In the genomic region with DNA sequence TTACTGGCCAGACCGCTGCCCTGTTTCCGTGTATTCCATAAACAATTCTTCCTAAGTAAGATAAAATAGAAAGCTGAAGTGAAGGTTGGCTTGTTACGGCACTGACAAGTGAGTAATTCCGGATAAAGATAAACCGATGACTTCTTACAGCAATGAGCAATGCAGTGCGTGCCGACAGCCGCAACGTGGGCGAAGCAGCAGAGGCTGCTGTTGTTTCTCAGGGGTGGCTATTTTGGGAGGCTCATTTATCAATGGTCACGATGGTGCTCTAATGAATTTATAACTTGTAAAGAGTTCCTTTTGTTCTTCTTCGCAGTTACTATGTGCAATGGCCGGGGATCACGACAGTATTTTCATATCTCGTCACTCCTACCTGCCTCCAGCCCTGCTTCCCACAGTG, we compare ENCODE assay signal across 19 mouse cellular contexts. TPM values are rescaled to one million over a fixed set of nuclear protein-coding genes. Genes with fewer than 3 reads are reported as not detected.
DNase-seq lines count a peak whose midpoint lies in the region; ATAC-seq lines count a peak whose summit lies in the region.
"Had no signal": no experiment of that assay in that cellular context is flagged by ENCODE, and none has a peak within 500 bp of the region (broad histone marks: within the 10 kb centered on the region; RNA-seq: fewer than 3 reads in every experiment).

No protein-coding gene starts in this region.

- no peak overlapping the region for H3K27ac ChIP-seq in heart, embryonic 16.5 days (ENCODE audit: low read length)
- H3K27ac ChIP-seq: forebrain, embryonic 10.5 days; gastrocnemius, adult 2 months; neural tube, embryonic 13.5 days had no signal

- 32% methylated on average over 15 of the region's 15 CpGs for WGBS in heart, embryonic 16.5 days

- H3K4me1 ChIP-seq in heart, embryonic 16.5 days (ENCODE audit: control insufficient read depth, insufficient read depth, low read length) = peaks cover 6% of the 10 kb centered on the region; the same call in 1 of the 2 replicates

- no peak for ATAC-seq in heart, embryonic 16.5 days (replicated peaks; ENCODE audit: extremely low read depth, insufficient read depth, low FRiP score)
- no peak for ATAC-seq in megakaryocyte progenitor cell, adult 5-6 weeks (replicated peaks; ENCODE audit: poor library complexity)
- ATAC-seq: activated CD4-positive, CD25-positive, alpha-beta regulatory T cell, adult 4 months had no signal

- 0 out of 2 replicates have a peak, but pooled peaks cover 2% of the 10 kb centered on the region for H3K27me3 ChIP-seq in heart, embryonic 16.5 days (ENCODE audit: control insufficient read depth, insufficient read depth, low read length)

- no peaks in the 10 kb centered on the region for H3K36me3 ChIP-seq in heart, embryonic 16.5 days (ENCODE audit: control insufficient read depth, insufficient read depth)
- H3K36me3 ChIP-seq: forebrain, embryonic 10.5 days; neural tube, embryonic 13.5 days had no signal

- H3K4me3 ChIP-seq in heart, embryonic 16.5 days (ENCODE audit: low read length) = no peak overlapping the region
- H3K4me3 ChIP-seq: forebrain, embryonic 10.5 days; gastrocnemius, adult 2 months; neural tube, embryonic 13.5 days had no signal

- H3K4me2 ChIP-seq in heart, embryonic 16.5 days (ENCODE audit: low read depth, low read length) = peak overlapping the region; percentile 28
- H3K4me2 ChIP-seq: neural tube, embryonic 13.5 days had no signal

- peaks cover 2% of the 10 kb centered on the region for H3K9me3 ChIP-seq in heart, embryonic 16.5 days (replicated peaks; ENCODE audit: control insufficient read depth, low read length)

- peak; percentile 21 to 24 for DNase-seq in adrenal gland, postnatal 36 days
- no peak for DNase-seq in adrenal gland, postnatal 10 days
- DNase-seq in heart, adult 8-10 months (ENCODE audit: low spot score) = no peak
- peak; percentile 71 to 73 for DNase-seq in right cerebral cortex, adult 2 months (ENCODE audit: low spot score in 2 of 2)
- DNase-seq in right cerebral cortex, postnatal 14 days = no peak
- peak; percentile 58 to 73 for DNase-seq in right cerebral cortex, postnatal 36 days (ENCODE audit: low spot score in 2 of 2)
- DNase-seq: cerebellum, adult 18-20 months; gastrocnemius, adult 2 months; kidney, adult 8-10 months; kidney, postnatal 36 days; lung, postnatal 14 days had no signal

- no peak overlapping the region for H3K9ac ChIP-seq in heart, embryonic 16.5 days (ENCODE audit: low read length)
- H3K9ac ChIP-seq: neural tube, embryonic 13.5 days had no signal

RNA-seq across cellular contexts. Expression of a gene that starts 18.9 kb away (rescaled TPM):
- total RNA-seq in adrenal gland, postnatal 36 days (2021) = 1 to 10 TPM; 4.0 to 4.2 TPM
- 1 to 10 TPM; 5.0 to 10.0 TPM for total RNA-seq in adrenal gland, postnatal 10 days (2021)
- polyA plus RNA-seq in heart, embryonic 16.5 days (2015; fragmentation: Nextera tagmentation; extraction: Ambion mirVana) = 0.33 and 0.84 TPM in 2 replicates
- under 1 TPM; 0.14 to 0.25 (median 0.19) TPM for total RNA-seq in heart, adult 8-10 months (2022)
- not detected in 2 replicates for total RNA-seq in megakaryocyte progenitor cell, adult 5-6 weeks (2015)
- total RNA-seq in megakaryocyte progenitor cell, adult 5-6 weeks (2017) = not detected in 2 replicates
- total RNA-seq: hematopoietic stem cell, adult 5-6 weeks had no signal
- polyA plus RNA-seq: activated CD4-positive, CD25-positive, alpha-beta regulatory T cell, adult 4 months; liver, embryonic 16.5 days had no signal

RNA-seq across cellular contexts. Expression of a gene that starts 24.4 kb away (rescaled TPM):
- 10 to 100 TPM; 48.8 to 58.1 TPM for total RNA-seq in adrenal gland, postnatal 36 days (2021)
- 10 to 100 TPM; 42.5 to 43.1 TPM for total RNA-seq in adrenal gland, postnatal 10 days (2021)
- 58.1 and 58.4 TPM in 2 replicates for polyA plus RNA-seq in heart, embryonic 16.5 days (2015; fragmentation: Nextera tagmentation; extraction: Ambion mirVana)
- 10 to 100 TPM; 22.0 to 27.8 (median 24.1) TPM for total RNA-seq in heart, adult 8-10 months (2022)
- total RNA-seq in megakaryocyte progenitor cell, adult 5-6 weeks (2015) = 38.5 and 52.5 TPM in 2 replicates
- 64.9 and 74.0 TPM in 2 replicates for total RNA-seq in megakaryocyte progenitor cell, adult 5-6 weeks (2017)

RNA-seq across cellular contexts. Expression of a gene that starts 37.1 kb away (rescaled TPM):
- 10 to 100 TPM; 44.9 to 55.3 TPM for total RNA-seq in adrenal gland, postnatal 36 days (2021)
- total RNA-seq in adrenal gland, postnatal 10 days (2021) = 10 to 100 TPM; 13.2 to 21.7 TPM
- polyA plus RNA-seq in heart, embryonic 16.5 days (2015; fragmentation: Nextera tagmentation; extraction: Ambion mirVana) = 1.4 and 1.7 TPM in 2 replicates
- 10 to 100 TPM; 48.9 to 75.3 (median 70.1) TPM for total RNA-seq in heart, adult 8-10 months (2022)
- not detected in 2 replicates for total RNA-seq in megakaryocyte progenitor cell, adult 5-6 weeks (2015)
- 0.88 TPM in 1 of 2 replicates, not detected in the other for total RNA-seq in megakaryocyte progenitor cell, adult 5-6 weeks (2017)
- total RNA-seq: hematopoietic stem cell, adult 5-6 weeks had no signal
- polyA plus RNA-seq: activated CD4-positive, CD25-positive, alpha-beta regulatory T cell, adult 4 months; embryonic facial prominence, embryonic 14.5 days; forebrain, embryonic 10.5 days; liver, embryonic 16.5 days; neural tube, embryonic 13.5 days had no signal

RNA-seq across cellular contexts. Expression of a gene that starts 48.1 kb away (rescaled TPM):
- not detected for total RNA-seq in adrenal gland, postnatal 36 days (2021)
- total RNA-seq in adrenal gland, postnatal 10 days (2021) = not detected
- not detected in 2 replicates for polyA plus RNA-seq in heart, embryonic 16.5 days (2015; fragmentation: Nextera tagmentation; extraction: Ambion mirVana)
- total RNA-seq in heart, adult 8-10 months (2022) = not detected
- total RNA-seq in megakaryocyte progenitor cell, adult 5-6 weeks (2015) = not detected in 2 replicates
- not detected in 2 replicates for total RNA-seq in megakaryocyte progenitor cell, adult 5-6 weeks (2017)
- total RNA-seq: gastrocnemius, adult 2 months; hematopoietic stem cell, adult 5-6 weeks had no signal
- polyA plus RNA-seq: activated CD4-positive, CD25-positive, alpha-beta regulatory T cell, adult 4 months; embryonic facial prominence, embryonic 14.5 days; forebrain, embryonic 10.5 days had no signal

RNA-seq across cellular contexts. Expression of a gene that starts 59.2 kb away (rescaled TPM):
- not detected for total RNA-seq in adrenal gland, postnatal 36 days (2021)
- not detected for total RNA-seq in adrenal gland, postnatal 10 days (2021)
- 0.30 and 0.45 TPM in 2 replicates for polyA plus RNA-seq in heart, embryonic 16.5 days (2015; fragmentation: Nextera tagmentation; extraction: Ambion mirVana)
- total RNA-seq in heart, adult 8-10 months (2022) = not detected
- total RNA-seq in megakaryocyte progenitor cell, adult 5-6 weeks (2015) = not detected in 2 replicates
- total RNA-seq in megakaryocyte progenitor cell, adult 5-6 weeks (2017) = not detected in 2 replicates
- total RNA-seq: gastrocnemius, adult 2 months; hematopoietic stem cell, adult 5-6 weeks had no signal

Comparison
In these comparisons a context has a peak if more than half of its experiments do, and no peak if none do; other contexts are left out.
1. DNase-seq: peak in adrenal gland, postnatal 36 days (2 of 2), right cerebral cortex, adult 2 months (2 of 2) and right cerebral cortex, postnatal 36 days (2 of 2); none in adrenal gland, postnatal 10 days (single experiment), heart, adult 8-10 months (single experiment) and right cerebral cortex, postnatal 14 days (single experiment).
2. RNA of a gene that starts 18.9 kb away (total RNA-seq): 5.0 to 10.0 TPM in adrenal gland, postnatal 10 days and 4.0 to 4.2 TPM in adrenal gland, postnatal 36 days; 0.14 to 0.25 TPM in heart, adult 8-10 months and not detected in megakaryocyte progenitor cell, adult 5-6 weeks; every median in the first group is over 4 times any median in the second.
3. RNA of a gene that starts 37.1 kb away (total RNA-seq): 48.9 to 75.3 TPM in heart, adult 8-10 months, 44.9 to 55.3 TPM in adrenal gland, postnatal 36 days and 13.2 to 21.7 TPM in adrenal gland, postnatal 10 days; 0.88 TPM in megakaryocyte progenitor cell, adult 5-6 weeks; every median in the first group is over 4 times any median in the second.